Mouse (Mus musculus) C2C12 (cell line): ENCODE data around the gene Mthfd1l.

ENCODE experiments used
- CEBPB ChIP-seq: IDR thresholded peaks from one replicate; pipeline ENCODE4 v1.6.1; 2011; ENCODE audit warnings: low read depth, mild to moderate bottlenecking, control low read depth, moderate library complexity
- CTCF ChIP-seq: IDR thresholded peaks from one replicate; pipeline ENCODE4 v1.5.1; 2011; ENCODE audit not compliant: control insufficient read depth, insufficient read depth, insufficient read length
- USF1 ChIP-seq: IDR thresholded peaks from one replicate; pipeline ENCODE4 v1.6.1; 2011; ENCODE audit warnings: low read depth, mild to moderate bottlenecking, control low read depth, moderate library complexity

- TF ChIP-seq USF1: no peak
- no peak for TF ChIP-seq CEBPB
- TF ChIP-seq CTCF: no peak
These were observed 65.7 kb downstream of the Mthfd1l start for GRCm38 (mm10) chr10:4038576-4038975.
